Mouse (Mus musculus) embryonic fibroblast, embryonic 13.5 days (primary cell): Measurements from ENCODE around the gene Pbrm1. TPM values are rescaled to one million over a fixed set of nuclear protein-coding genes. Genes with fewer than 3 reads are reported as not detected.

Experiments used
- H3K27ac ChIP-seq: 2 replicates; pipeline ENCODE4 v1.5.1; 2012; ENCODE audit warnings: low read length, control low read depth, inconsistent platforms; ENCODE audit not compliant: insufficient read depth
- H3K4me1 ChIP-seq: 2 replicates; pipeline ENCODE4 v1.6.1; 2011; ENCODE audit warnings: low read length; ENCODE audit not compliant: control insufficient read depth, insufficient read depth
- H3K4me3 ChIP-seq: 2 replicates; pipeline ENCODE4 v1.5.1; 2011; ENCODE audit warnings: mild to moderate bottlenecking, control low read depth, low read length; ENCODE audit not compliant: insufficient read depth
- CTCF ChIP-seq: IDR thresholded peaks from 2 replicates; pipeline ENCODE4 v1.5.1; 2011; ENCODE audit warnings: mild to moderate bottlenecking, control low read depth, low read length, moderate library complexity, borderline replicate concordance; ENCODE audit not compliant: insufficient read depth
- POLR2A ChIP-seq: IDR thresholded peaks from 2 replicates; pipeline ENCODE4 v1.6.1; 2011; ENCODE audit warnings: low read depth, mild to moderate bottlenecking, control low read depth, low read length, moderate library complexity
- polyA plus RNA-seq: library from polyadenylated mRNA; stranded (reverse); fragments of >200 nt; gene quantifications from 2 replicates; pipeline ENCODE4 v1.2.4, GENCODE M21; 2011; ENCODE audit warnings: low read depth; ENCODE audit not compliant: missing spikeins, insufficient read length

The Pbrm1 gene
- polyA plus RNA-seq, 1 experiment: 99.0 TPM

GRCm38 (mm10) chr14:31164067-31164466 lies 145.1 kb downstream of the Pbrm1 start:
- no peak overlapping the region for H3K4me3 ChIP-seq
- H3K27ac ChIP-seq: no peak overlapping the region
- no peak for TF ChIP-seq POLR2A
- no peak for TF ChIP-seq CTCF
- no peaks in the 10 kb centered on the region for H3K4me1 ChIP-seq

- no peak overlapping the region for H3K27ac ChIP-seq
- H3K4me1 ChIP-seq: no peaks in the 10 kb centered on the region
- H3K4me3 ChIP-seq: no peak overlapping the region
- no peak for TF ChIP-seq CTCF
- no peak for TF ChIP-seq POLR2A
Measured at GRCm38 (mm10) chr14:31165010-31165409, 146.1 kb downstream of the Pbrm1 start.

GRCm38 (mm10) chr14:31165458-31165857 lies 146.5 kb downstream of the Pbrm1 start:
- H3K4me3 ChIP-seq: no peak overlapping the region
- TF ChIP-seq CTCF (no peak), POLR2A (no peak)
- no peaks in the 10 kb centered on the region for H3K4me1 ChIP-seq
- no peak overlapping the region for H3K27ac ChIP-seq

- H3K27ac ChIP-seq: no peak overlapping the region
- H3K4me3 ChIP-seq: no peak overlapping the region
- no peak for TF ChIP-seq POLR2A
- no peak for TF ChIP-seq CTCF
- H3K4me1 ChIP-seq: no peaks in the 10 kb centered on the region
Measured at GRCm38 (mm10) chr14:31165991-31166630, 147.2 kb downstream of the Pbrm1 start.

- no peak for TF ChIP-seq POLR2A
- TF ChIP-seq CTCF: no peak
- Histone ChIP-seq H3K4me3 (no peak overlapping the region), H3K4me1 (no peaks in the 10 kb centered on the region), H3K27ac (no peak overlapping the region)
Measured at GRCm38 (mm10) chr14:31166827-31167226, 147.9 kb downstream of the Pbrm1 start.

GRCm38 (mm10) chr14:31168425-31168824 lies 149.5 kb downstream of the Pbrm1 start, which contains the start of gene Stab1:
Gene Stab1 (minus strand): TSS chr14:31168641.
- Histone ChIP-seq H3K4me3 (no peak within 1 kb of the TSS), H3K27ac (no peak within 1 kb of the TSS), H3K4me1 (no peaks in the 10 kb centered on the region)
- TF ChIP-seq CTCF: no peak
- TF ChIP-seq POLR2A: no peak

- no peak overlapping the region for H3K27ac ChIP-seq
- no peak overlapping the region for H3K4me3 ChIP-seq
- TF ChIP-seq POLR2A: no peak
- no peak for TF ChIP-seq CTCF
- no peaks in the 10 kb centered on the region for H3K4me1 ChIP-seq
Measured at GRCm38 (mm10) chr14:31169508-31169907, 150.6 kb downstream of the Pbrm1 start.

- H3K4me3 ChIP-seq: no peak overlapping the region
- no peak overlapping the region for H3K27ac ChIP-seq
- no peaks in the 10 kb centered on the region for H3K4me1 ChIP-seq
- TF ChIP-seq POLR2A: no peak
- TF ChIP-seq CTCF: no peak
Measured at GRCm38 (mm10) chr14:31170963-31171362, 152.0 kb downstream of the Pbrm1 start.

Other genes starting within 250 kb of the Pbrm1 start
- gene Tmem110, start 193.5 kb upstream of the Pbrm1 start, polyA plus RNA-seq: 17.4 and 24.8 TPM in 2 replicates
- gene Mustn1, start 139.9 kb upstream of the Pbrm1 start, polyA plus RNA-seq: 2.9 and 4.9 TPM in 2 replicates
- gene Itih4, start 132.7 kb upstream of the Pbrm1 start, polyA plus RNA-seq: 0.13 TPM in 1 of 2 replicates, not detected in the other
- not detected in 2 replicates for gene Itih3, start 95.4 kb upstream of the Pbrm1 start, polyA plus RNA-seq
- gene Itih1, start 75.8 kb upstream of the Pbrm1 start, polyA plus RNA-seq: not detected in 2 replicates
- 7.5 and 9.6 TPM in 2 replicates for gene Nek4, start 67.8 kb upstream of the Pbrm1 start, polyA plus RNA-seq
- 64.2 and 76.1 TPM in 2 replicates for gene Glt8d1, start 17.7 kb upstream of the Pbrm1 start, polyA plus RNA-seq
- 465 and 483 TPM in 2 replicates for gene Spcs1, start 17.5 kb upstream of the Pbrm1 start, polyA plus RNA-seq
- 151 and 168 TPM in 2 replicates for gene Gnl3, start within 50 bp of the Pbrm1 start, polyA plus RNA-seq
- gene Smim4, start 109.8 kb downstream of the Pbrm1 start, polyA plus RNA-seq: 30.6 and 33.4 TPM in 2 replicates
- gene Nt5dc2, start 111.9 kb downstream of the Pbrm1 start, polyA plus RNA-seq: 86.1 and 119 TPM in 2 replicates
- gene Stab1, start 149.5 kb downstream of the Pbrm1 start, polyA plus RNA-seq: 1.7 and 7.3 TPM in 2 replicates
- 2.4 and 3.0 TPM in 2 replicates for gene Tnnc1, start 189.2 kb downstream of the Pbrm1 start, polyA plus RNA-seq
- gene Nisch, start 197.8 kb downstream of the Pbrm1 start, polyA plus RNA-seq: 457 and 524 TPM in 2 replicates
- gene Sema3g, start 198.7 kb downstream of the Pbrm1 start, polyA plus RNA-seq: 0.25 and 0.90 TPM in 2 replicates
- gene Phf7, start 232.2 kb downstream of the Pbrm1 start, polyA plus RNA-seq: 5.9 and 6.5 TPM in 2 replicates
- gene Bap1, start 232.3 kb downstream of the Pbrm1 start, polyA plus RNA-seq: 26.3 and 37.4 TPM in 2 replicates